Mouse (Mus musculus) liver, embryonic 16.5 days (tissue): ENCODE measurements around the gene Slc1a1. TPM values are rescaled to one million over a fixed set of nuclear protein-coding genes. Genes with fewer than 3 reads are reported as not detected.

Experiments
- ATAC-seq: fragments of 200-750 bp; cut with Nextera tagmentation; 2 replicates; pipeline ENCODE4 v1.8.0; 2017; ENCODE audit warnings: low read depth, mild to moderate bottlenecking, moderate number of reproducible peaks, moderate library complexity
- H3K27ac ChIP-seq: fragments of 300-500 bp; sonication (generic); 2 replicates; pipeline ENCODE4 v1.5.1; 2014; ENCODE audit warnings: mild to moderate bottlenecking, low read length
- H3K27me3 ChIP-seq: fragments of 300-500 bp; sonication (generic); 2 replicates; pipeline ENCODE4 v1.6.1; 2014; ENCODE audit warnings: low read depth, low read length, mixed read lengths; ENCODE audit not compliant: control insufficient read depth, insufficient read depth
- H3K36me3 ChIP-seq: fragments of 300-500 bp; sonication (generic); 2 replicates; pipeline ENCODE4 v1.6.1; 2014; ENCODE audit warnings: mild to moderate bottlenecking; ENCODE audit not compliant: control insufficient read depth, insufficient read depth
- H3K4me1 ChIP-seq: fragments of 300-500 bp; sonication (generic); 2 replicates; pipeline ENCODE4 v1.6.1; 2014; ENCODE audit warnings: low read depth, low read length, mixed read lengths; ENCODE audit not compliant: control insufficient read depth
- H3K4me2 ChIP-seq: fragments of 300-500 bp; sonication (generic); 2 replicates; pipeline ENCODE4 v1.6.1; 2014; ENCODE audit warnings: low read depth, low read length, mixed read lengths
- H3K4me3 ChIP-seq: fragments of 300-500 bp; sonication (generic); 2 replicates; pipeline ENCODE4 v1.5.1; 2014; ENCODE audit warnings: low read depth, mild to moderate bottlenecking, low read length
- H3K9ac ChIP-seq: fragments of 300-500 bp; sonication (generic); 2 replicates; pipeline ENCODE4 v1.6.1; 2014; ENCODE audit warnings: low read depth, low read length
- H3K9me3 ChIP-seq: fragments of 300-500 bp; sonication (generic); replicated peaks from 2 replicates; pipeline ENCODE4 v1.6.1; 2016; ENCODE audit warnings: low read length; ENCODE audit not compliant: control insufficient read depth
- WGBS: fragments of 180-500 bp; shearing (Covaris S2); extraction: QIAGEN DNeasy Blood & Tissue Kit; methylation state at CpG from one replicate; pipeline ENCODE4 v1.1.7; 2014; ENCODE audit not compliant: insufficient replicate concordance; 5-methylcytosine and 5-hydroxymethylcytosine counted together
- polyA plus RNA-seq: library from polyadenylated mRNA; unstranded; fragments of >200 nt; fragmentation: Nextera tagmentation; extraction: Ambion mirVana; gene quantifications from 2 replicates; pipeline ENCODE4 v1.2.1, GENCODE M21; 2015

Slc1a1 gene
- polyA plus RNA-seq: 0.07 and 0.09 TPM in 2 replicates

DNA sequence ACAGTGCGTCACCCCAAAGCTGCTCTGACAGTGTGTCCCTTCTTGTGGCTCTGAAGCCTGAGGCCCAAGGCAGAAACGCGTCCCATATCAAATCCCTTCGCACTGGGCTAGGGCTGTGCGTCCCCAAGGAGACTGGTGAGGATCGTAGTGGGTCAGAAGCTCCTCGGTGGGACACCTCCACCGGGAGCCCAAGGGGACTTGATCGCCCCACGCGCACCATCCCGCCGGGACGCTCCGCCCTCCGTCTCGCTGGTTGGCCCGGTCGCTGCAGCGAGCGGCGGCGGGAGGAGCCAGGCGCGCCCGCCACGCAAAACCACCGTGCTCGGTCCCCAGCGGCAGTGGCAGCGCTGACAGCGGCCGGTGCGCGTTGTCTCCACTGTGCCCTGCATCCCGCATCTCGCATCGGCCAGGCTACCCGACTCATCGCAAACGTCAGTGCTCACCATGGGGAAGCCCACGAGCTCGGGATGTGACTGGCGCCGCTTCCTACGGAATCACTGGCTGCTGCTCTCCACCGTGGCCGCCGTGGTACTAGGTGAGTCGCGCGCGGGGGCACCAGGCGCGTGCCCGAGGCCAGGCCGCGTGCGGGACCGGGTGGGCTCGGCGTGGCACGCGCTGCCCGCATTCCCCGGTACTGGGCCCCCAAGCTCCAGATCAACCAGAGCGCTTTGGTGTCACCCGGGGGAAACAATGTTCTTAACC lies at the start of gene Slc1a1:
Gene Slc1a1 (plus strand): TSS at position 252 of the 702 bp plus-strand sequence.
- Histone ChIP-seq H3K9ac (no peak within 1 kb of the TSS), H3K27ac (no peak within 1 kb of the TSS), H3K4me3 (peak within 1 kb of the TSS; percentile 50), H3K36me3 (no peaks in the 10 kb centered on the region), H3K27me3 (peaks cover 23% of the 10 kb centered on the region), H3K9me3 (no peaks in the 10 kb centered on the region), H3K4me1 (no peaks in the 10 kb centered on the region; the same call in 1 of the 2 replicates), H3K4me2 (peak within 1 kb of the TSS; percentile 61)
- under 1% methylated on average over 68 of the region's 68 CpGs for WGBS
- ATAC-seq: no peak

- Histone ChIP-seq H3K4me3 (no peak overlapping the region), H3K4me2 (no peak overlapping the region), H3K36me3 (no peaks in the 10 kb centered on the region), H3K4me1 (no peaks in the 10 kb centered on the region), H3K9ac (no peak overlapping the region), H3K27ac (no peak overlapping the region), H3K27me3 (no peaks in the 10 kb centered on the region), H3K9me3 (no peaks in the 10 kb centered on the region)
- ATAC-seq: no peak
- 36% methylated on average over 1 of the region's 1 CpGs for WGBS
These were observed 44.7 kb upstream of the Slc1a1 start for GRCm38 (mm10) chr19:28790196-28790595.

DNA sequence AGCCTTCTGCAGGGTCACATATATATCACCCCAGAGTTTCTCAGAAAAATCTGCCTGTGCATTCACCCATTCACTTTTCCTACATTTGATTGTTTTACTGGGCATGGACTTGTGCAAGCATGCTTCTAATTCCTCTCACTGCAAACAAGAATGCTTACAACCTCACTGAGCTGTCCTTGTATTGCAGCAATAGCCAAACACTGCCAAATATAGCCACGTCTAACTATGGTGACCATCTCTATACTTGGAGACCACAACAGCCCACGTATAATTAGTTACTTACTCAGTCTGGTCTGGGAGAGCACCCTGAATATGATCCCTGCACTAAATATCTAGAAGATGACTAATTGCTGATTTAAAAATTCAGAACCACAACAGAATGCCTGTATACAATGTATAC lies 41.5 kb upstream of the Slc1a1 start:
- no peaks in the 10 kb centered on the region for H3K4me1 ChIP-seq
- no peaks in the 10 kb centered on the region for H3K27me3 ChIP-seq
- H3K9me3 ChIP-seq: no peaks in the 10 kb centered on the region
- no peaks in the 10 kb centered on the region for H3K36me3 ChIP-seq
- no peak for ATAC-seq
- no peak overlapping the region for H3K4me3 ChIP-seq
- no peak overlapping the region for H3K4me2 ChIP-seq
- no peak overlapping the region for H3K9ac ChIP-seq
- WGBS: 35% methylated on average over 2 of the region's 2 CpGs
- no peak overlapping the region for H3K27ac ChIP-seq

- WGBS: 39% methylated on average over 5 of the region's 5 CpGs
- H3K4me3 ChIP-seq: no peak overlapping the region
These were observed 38.6 kb upstream of the Slc1a1 start for GRCm38 (mm10) chr19:28796146-28796848.

DNA sequence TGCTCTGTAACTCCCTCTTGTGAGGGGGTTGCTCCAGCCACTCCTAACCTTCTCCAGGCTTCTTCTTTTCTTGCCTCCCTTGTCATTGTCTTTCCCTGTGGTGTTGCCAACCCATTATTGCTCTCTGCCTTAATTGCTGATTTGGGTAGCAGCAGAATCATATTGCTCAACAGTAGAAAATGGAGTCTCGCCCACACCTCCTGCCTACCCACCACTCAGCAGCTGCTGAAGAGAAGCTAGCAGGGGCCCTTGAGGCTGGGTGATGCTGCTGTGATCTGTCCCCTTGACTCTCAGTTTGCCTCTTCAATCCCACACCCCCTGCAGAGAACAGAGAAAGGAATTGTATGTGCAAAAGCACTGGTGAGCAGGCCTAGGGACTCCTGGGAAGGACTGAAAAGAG lies 37.9 kb upstream of the Slc1a1 start:
- Histone ChIP-seq H3K4me3 (no peak overlapping the region), H3K36me3 (no peaks in the 10 kb centered on the region), H3K9me3 (no peaks in the 10 kb centered on the region), H3K27ac (no peak overlapping the region), H3K27me3 (no peaks in the 10 kb centered on the region), H3K4me2 (no peak overlapping the region), H3K9ac (no peak overlapping the region), H3K4me1 (no peaks in the 10 kb centered on the region)
- WGBS: 64% methylated on average over 1 of the region's 1 CpGs
- no peak for ATAC-seq

More at GRCm38 (mm10) chr19:28796146-28796848, 38.6 kb upstream of the Slc1a1 start:
- H3K4me2 ChIP-seq: no peak overlapping the region
- H3K36me3 ChIP-seq: no peaks in the 10 kb centered on the region
- no peak for ATAC-seq
- H3K9ac ChIP-seq: no peak overlapping the region
- no peaks in the 10 kb centered on the region for H3K9me3 ChIP-seq
- H3K27ac ChIP-seq: no peak overlapping the region
- H3K4me1 ChIP-seq: no peaks in the 10 kb centered on the region
- H3K27me3 ChIP-seq: no peaks in the 10 kb centered on the region

DNA sequence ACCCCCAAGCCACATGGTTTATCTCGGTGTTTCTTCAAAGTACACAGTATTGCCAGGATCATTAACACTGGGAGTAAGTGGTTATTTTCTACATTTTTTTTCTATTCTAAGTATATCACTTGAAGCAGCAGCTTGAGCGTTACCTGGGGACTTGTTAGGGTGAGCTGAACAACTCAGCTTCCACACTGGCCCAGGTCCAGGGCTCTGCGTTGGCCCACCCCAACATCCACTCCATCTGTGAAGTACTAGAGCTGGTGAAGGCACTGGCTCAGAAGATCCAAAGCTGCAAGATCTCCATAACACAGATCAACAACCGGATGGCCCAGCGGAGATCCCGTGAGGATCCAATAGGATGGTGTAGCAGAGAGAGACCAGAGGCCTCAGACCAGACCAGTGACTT lies 37.2 kb upstream of the Slc1a1 start:
- 66% methylated on average over 6 of the region's 6 CpGs for WGBS
- no peak overlapping the region for H3K4me2 ChIP-seq

GRCm38 (mm10) chr19:28800448-28800847 lies 34.4 kb upstream of the Slc1a1 start:
- Histone ChIP-seq H3K9ac (no peak overlapping the region), H3K4me1 (no peaks in the 10 kb centered on the region), H3K27me3 (no peaks in the 10 kb centered on the region), H3K27ac (no peak overlapping the region), H3K4me3 (no peak overlapping the region), H3K9me3 (no peaks in the 10 kb centered on the region), H3K4me2 (no peak overlapping the region), H3K36me3 (no peaks in the 10 kb centered on the region)
- 44% methylated on average over 6 of the region's 6 CpGs for WGBS
- no peak for ATAC-seq

More for the DNA sequence above, 37.2 kb upstream of the Slc1a1 start:
- H3K4me1 ChIP-seq: no peaks in the 10 kb centered on the region
- H3K9me3 ChIP-seq: no peaks in the 10 kb centered on the region
- no peaks in the 10 kb centered on the region for H3K27me3 ChIP-seq
- H3K27ac ChIP-seq: no peak overlapping the region
- no peak for ATAC-seq
- H3K9ac ChIP-seq: no peak overlapping the region
- no peaks in the 10 kb centered on the region for H3K36me3 ChIP-seq
- no peak overlapping the region for H3K4me3 ChIP-seq

- Histone ChIP-seq H3K27me3 (no peaks in the 10 kb centered on the region), H3K9me3 (no peaks in the 10 kb centered on the region), H3K36me3 (no peaks in the 10 kb centered on the region), H3K9ac (no peak overlapping the region), H3K4me2 (no peak overlapping the region), H3K4me1 (no peaks in the 10 kb centered on the region), H3K27ac (no peak overlapping the region), H3K4me3 (no peak overlapping the region)
- WGBS: 69% methylated on average over 6 of the region's 6 CpGs
- no peak for ATAC-seq
These were observed 28.6 kb upstream of the Slc1a1 start for GRCm38 (mm10) chr19:28806276-28806675.

DNA sequence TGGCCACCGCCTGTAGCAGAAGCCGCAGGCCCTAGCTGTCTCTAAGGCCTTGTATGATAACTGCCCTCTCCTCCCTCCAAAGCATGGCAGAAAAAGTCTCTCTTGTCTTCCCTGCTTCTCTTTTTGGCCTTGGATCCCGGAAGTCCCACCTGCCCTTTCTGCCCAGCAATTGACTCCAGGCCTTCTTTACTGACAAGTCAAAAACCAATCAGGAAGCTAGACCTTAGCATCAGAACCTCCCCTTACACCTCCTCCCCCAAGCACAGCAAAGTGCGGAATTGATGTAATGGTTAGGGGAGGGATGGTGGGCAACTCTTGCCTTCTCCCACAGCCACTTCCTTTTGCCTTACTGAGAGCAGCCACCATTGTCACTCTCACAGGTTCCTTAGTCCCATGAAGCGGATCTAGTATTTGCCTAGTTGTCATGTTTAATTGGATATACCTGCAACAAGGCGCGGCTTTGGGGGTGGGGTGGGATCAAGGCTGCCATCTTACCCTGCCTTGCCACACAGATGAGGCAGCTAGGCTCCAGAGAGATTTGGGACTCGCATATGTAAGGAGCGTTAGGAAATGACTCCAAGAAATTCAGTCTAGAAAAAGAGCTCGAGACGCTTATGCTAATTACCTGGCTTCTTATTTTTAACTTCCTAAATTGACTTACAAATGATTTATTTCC lies 27.9 kb upstream of the Slc1a1 start:
- Histone ChIP-seq H3K9me3 (no peaks in the 10 kb centered on the region), H3K27me3 (no peaks in the 10 kb centered on the region), H3K9ac (no peak overlapping the region), H3K4me3 (no peak overlapping the region), H3K27ac (no peak overlapping the region), H3K4me2 (no peak overlapping the region), H3K4me1 (no peaks in the 10 kb centered on the region), H3K36me3 (no peaks in the 10 kb centered on the region)
- ATAC-seq: no peak
- WGBS: 65% methylated on average over 11 of the region's 11 CpGs
